Mouse (Mus musculus) MEL (cell line): ENCODE results near the gene Palm3. TPM values are rescaled to one million over a fixed set of nuclear protein-coding genes. Genes with fewer than 3 reads are reported as not detected.

Experiments
- DNase-seq: peaks from one replicate; pipeline ENCODE4 v3.0.0; 2011; ENCODE audit warnings: low read depth, low spot score
- H3K27ac ChIP-seq: 2 replicates; pipeline ENCODE4 v1.5.1; 2012; ENCODE audit warnings: low read depth, mild to moderate bottlenecking, control low read depth, low read length, moderate library complexity; ENCODE audit not compliant: control insufficient read depth
- H3K27me3 ChIP-seq, 2 experiments: fragments of 150-350 bp in 1 of 2; sonication (generic) in 1 of 2; 2 replicates each; pipeline ENCODE4 v1.6.1; 2012; ENCODE audit warnings: low read length in 2 of 2, mild to moderate bottlenecking in 2 of 2, improper control_type of control experiment in 1 of 2, moderate library complexity in 1 of 2; ENCODE audit not compliant: insufficient read depth in 2 of 2, control insufficient read depth in 1 of 2
- H3K36me3 ChIP-seq, 2 experiments: 2 replicates each; pipeline ENCODE4 v1.6.1; 2012 to 2014; ENCODE audit warnings: low read length in 2 of 2, improper control_type of control experiment in 1 of 2, inconsistent platforms in 1 of 2, mild to moderate bottlenecking in 1 of 2; ENCODE audit not compliant: insufficient read depth in 2 of 2, control insufficient read depth in 1 of 2
- H3K4me1 ChIP-seq, 2 experiments: fragments of 150-350 bp in 1 of 2; sonication (generic) in 1 of 2; 2 replicates each; pipeline ENCODE4 v1.6.1; 2012; ENCODE audit warnings: low read length in 2 of 2, improper control_type of control experiment in 1 of 2, mild to moderate bottlenecking in 1 of 2; ENCODE audit not compliant: insufficient read depth in 2 of 2, control insufficient read depth in 1 of 2
- H3K4me3 ChIP-seq, 2 experiments: fragments of 150-350 bp in 1 of 2; sonication (generic) in 1 of 2; 2 replicates each; pipeline ENCODE4 v1.5.1; 2012; ENCODE audit warnings: low read depth in 2 of 2, low read length in 2 of 2, mild to moderate bottlenecking in 2 of 2, moderate library complexity in 2 of 2, control low read depth in 1 of 2, improper control_type of control experiment in 1 of 2; ENCODE audit not compliant: control insufficient read depth in 1 of 2, insufficient read depth in 1 of 2
- H3K79me2 ChIP-seq: 2 replicates; pipeline ENCODE4 v1.6.1; 2012; ENCODE audit warnings: mild to moderate bottlenecking, low read length, moderate library complexity; ENCODE audit not compliant: control insufficient read depth, poor library complexity, insufficient read depth
- H3K9ac ChIP-seq: 2 replicates; pipeline ENCODE4 v1.6.1; 2012; ENCODE audit warnings: low read depth, mild to moderate bottlenecking, control low read depth, low read length, moderate library complexity; ENCODE audit not compliant: control insufficient read depth, poor library complexity, severe bottlenecking
- H3K9me3 ChIP-seq: fragments of 150-350 bp; sonication (generic); replicated peaks from 2 replicates; pipeline ENCODE4 v1.6.1; 2012; ENCODE audit warnings: mild to moderate bottlenecking, low read length, improper control_type of control experiment, moderate library complexity; ENCODE audit not compliant: insufficient read depth
- BHLHE40 ChIP-seq: IDR thresholded peaks from 2 replicates; pipeline ENCODE4 v1.6.1; 2012; ENCODE audit warnings: low read depth, mild to moderate bottlenecking, inconsistent platforms, low read length, improper control_type of control experiment, borderline replicate concordance
- CTCF ChIP-seq, 3 experiments: IDR thresholded peaks in 2 of 3; conservative IDR thresholded peaks in 1 of 3; 2 replicates each; pipeline ENCODE4 v1.5.1; 2011 to 2012; ENCODE audit warnings: low read length in 3 of 3, low read depth in 2 of 3, mild to moderate bottlenecking in 2 of 3, improper control_type of control experiment in 1 of 3, inconsistent platforms in 1 of 3, mixed read lengths in 1 of 3, moderate library complexity in 1 of 3; ENCODE audit not compliant: control insufficient read depth in 1 of 3, insufficient read depth in 1 of 3, poor library complexity in 1 of 3, severe bottlenecking in 1 of 3
- E2F4 ChIP-seq: IDR thresholded peaks from 2 replicates; pipeline ENCODE4 v1.6.1; 2011; ENCODE audit warnings: low read depth, low read length, improper control_type of control experiment, borderline replicate concordance
- ELF1 ChIP-seq: IDR thresholded peaks from 2 replicates; pipeline ENCODE4 v1.6.1; 2014; ENCODE audit warnings: low read depth, mild to moderate bottlenecking, inconsistent platforms, low read length, improper control_type of control experiment, moderate library complexity
- ETS1 ChIP-seq: IDR thresholded peaks from 2 replicates; pipeline ENCODE4 v1.6.1; 2012; ENCODE audit warnings: low read depth, mild to moderate bottlenecking, inconsistent platforms, low read length, improper control_type of control experiment, moderate library complexity
- GATA1 ChIP-seq: IDR thresholded peaks from 2 replicates; pipeline ENCODE4 v1.6.1; 2011; ENCODE audit warnings: low read depth, low read length, improper control_type of control experiment
- HCFC1 ChIP-seq: IDR thresholded peaks from 2 replicates; pipeline ENCODE4 v1.6.1; 2012; ENCODE audit warnings: low read depth, mild to moderate bottlenecking, inconsistent platforms, low read length, improper control_type of control experiment, moderate library complexity
- MAFK ChIP-seq: IDR thresholded peaks from 2 replicates; pipeline ENCODE4 v1.6.1; 2011; ENCODE audit warnings: low read depth, mild to moderate bottlenecking, low read length, improper control_type of control experiment, borderline replicate concordance
- MAX ChIP-seq: IDR thresholded peaks from 2 replicates; pipeline ENCODE4 v1.6.1; 2011; ENCODE audit warnings: low read length, improper control_type of control experiment
- MAZ ChIP-seq: IDR thresholded peaks from 2 replicates; pipeline ENCODE4 v1.6.1; 2012; ENCODE audit warnings: low read depth, mild to moderate bottlenecking, inconsistent platforms, low read length, improper control_type of control experiment
- MEF2A ChIP-seq: IDR thresholded peaks from 2 replicates; pipeline ENCODE4 v1.6.1; 2014; ENCODE audit warnings: low read depth, mild to moderate bottlenecking, inconsistent platforms, low read length, improper control_type of control experiment; ENCODE audit not compliant: poor library complexity, insufficient replicate concordance, severe bottlenecking; ENCODE audit errors: extremely low read depth
- MYB ChIP-seq: IDR thresholded peaks from 2 replicates; pipeline ENCODE4 v1.6.1; 2011; ENCODE audit warnings: mild to moderate bottlenecking, low read depth, low read length, improper control_type of control experiment
- MYC ChIP-seq: IDR thresholded peaks from 2 replicates; pipeline ENCODE4 v1.6.1; 2011; ENCODE audit warnings: low read depth, mild to moderate bottlenecking, low read length, improper control_type of control experiment, moderate library complexity
- NELFE ChIP-seq: IDR thresholded peaks from 2 replicates; pipeline ENCODE4 v1.6.1; 2011; ENCODE audit warnings: low read depth, low read length, improper control_type of control experiment
- NRF1 ChIP-seq: IDR thresholded peaks from 2 replicates; pipeline ENCODE4 v1.6.1; 2014; ENCODE audit warnings: low read depth, mild to moderate bottlenecking, inconsistent platforms, low read length, improper control_type of control experiment, moderate library complexity; ENCODE audit not compliant: poor library complexity, insufficient read depth, severe bottlenecking
- POLR2A ChIP-seq, 2 experiments: IDR thresholded peaks; 2 replicates each; pipeline ENCODE4 v1.6.1; 2011 to 2012; ENCODE audit warnings: low read length in 2 of 2, mild to moderate bottlenecking in 2 of 2, control low read depth in 1 of 2, improper control_type of control experiment in 1 of 2, low read depth in 1 of 2, moderate library complexity in 1 of 2; ENCODE audit not compliant: control insufficient read depth in 1 of 2, insufficient read depth in 1 of 2, poor library complexity in 1 of 2
- POLR2AphosphoS2 ChIP-seq: IDR thresholded peaks from 2 replicates; pipeline ENCODE4 v1.6.1; 2011; ENCODE audit warnings: low read length, improper control_type of control experiment
- POLR2AphosphoS5 ChIP-seq: IDR thresholded peaks from 2 replicates; pipeline ENCODE4 v1.6.1; 2012; ENCODE audit warnings: low read depth, borderline replicate concordance, mild to moderate bottlenecking, inconsistent platforms, low read length, moderate library complexity, mixed read lengths
- RCOR1 ChIP-seq: IDR thresholded peaks from 2 replicates; pipeline ENCODE4 v1.6.1; 2012; ENCODE audit warnings: low read depth, mild to moderate bottlenecking, inconsistent platforms, low read length, improper control_type of control experiment
- SMC3 ChIP-seq: IDR thresholded peaks from 2 replicates; pipeline ENCODE4 v1.6.1; 2011; ENCODE audit warnings: low read depth, low read length, improper control_type of control experiment
- TAL1 ChIP-seq: IDR thresholded peaks from 2 replicates; pipeline ENCODE4 v1.6.1; 2012; ENCODE audit warnings: mild to moderate bottlenecking, inconsistent platforms, low read length, moderate library complexity, mixed read lengths
- TBP ChIP-seq: IDR thresholded peaks from 2 replicates; pipeline ENCODE4 v1.8.0; 2011; ENCODE audit warnings: low read depth, low read length, improper control_type of control experiment
- TCF12 ChIP-seq: IDR thresholded peaks from 2 replicates; pipeline ENCODE4 v1.6.1; 2014; ENCODE audit warnings: low read depth, mild to moderate bottlenecking, inconsistent platforms, low read length, improper control_type of control experiment, moderate library complexity
- UBTF ChIP-seq: IDR thresholded peaks from 2 replicates; pipeline ENCODE4 v1.6.1; 2012; ENCODE audit warnings: low read depth, mild to moderate bottlenecking, inconsistent platforms, low read length, improper control_type of control experiment, moderate library complexity, borderline replicate concordance; ENCODE audit not compliant: insufficient read depth
- USF1 ChIP-seq: IDR thresholded peaks from 2 replicates; pipeline ENCODE4 v1.6.1; 2014; ENCODE audit warnings: low read depth, mild to moderate bottlenecking, inconsistent platforms, low read length, improper control_type of control experiment, moderate library complexity
- USF2 ChIP-seq, 2 experiments: IDR thresholded peaks; 2 replicates each; pipeline ENCODE4 v1.6.1; 2011 to 2012; ENCODE audit warnings: improper control_type of control experiment in 2 of 2, low read length in 2 of 2, borderline replicate concordance in 1 of 2, inconsistent platforms in 1 of 2, low read depth in 1 of 2, mild to moderate bottlenecking in 1 of 2; ENCODE audit not compliant: insufficient read depth in 1 of 2
- ZC3H11A ChIP-seq: IDR thresholded peaks from 2 replicates; pipeline ENCODE4 v1.6.1; 2012; ENCODE audit warnings: low read depth, mild to moderate bottlenecking, inconsistent platforms, low read length, improper control_type of control experiment
- ZKSCAN1 ChIP-seq: IDR thresholded peaks from 2 replicates; pipeline ENCODE4 v1.6.1; 2012; ENCODE audit warnings: low read depth, mild to moderate bottlenecking, inconsistent platforms, low read length, improper control_type of control experiment, moderate library complexity
- ZMIZ1 ChIP-seq: IDR thresholded peaks from 2 replicates; pipeline ENCODE4 v1.6.1; 2012; ENCODE audit warnings: low read depth, mild to moderate bottlenecking, inconsistent platforms, low read length, improper control_type of control experiment, moderate library complexity
- ZNF384 ChIP-seq: IDR thresholded peaks from 2 replicates; pipeline ENCODE4 v1.6.1; 2012; ENCODE audit warnings: low read depth, mild to moderate bottlenecking, inconsistent platforms, low read length, improper control_type of control experiment
- polyA plus RNA-seq, 2 experiments: library from polyadenylated mRNA; stranded (reverse) in 1 of 2; unstranded in 1 of 2; fragments of >175 nt in 1 of 2; fragments of >200 nt in 1 of 2; gene quantifications; 2 replicates each; pipeline versions ENCODE4 v1.2.1 to v1.2.4; 2012; ENCODE audit warnings: low replicate concordance in 2 of 2, low read depth in 1 of 2; ENCODE audit not compliant: insufficient read length in 2 of 2, insufficient read depth in 1 of 2, missing spikeins in 1 of 2
- total RNA-seq: library from RNA; depleted of rRNA; stranded (reverse); fragments of 300-350 nt; gene quantifications from 2 replicates; pipeline ENCODE4 v1.2.3, GENCODE M21; 2012; rRNA removed

Gene Palm3
- total RNA-seq (0.65 and 0.92 TPM in 2 replicates), polyA plus RNA-seq (1 to 10 TPM in 1 of 2 experiments, not detected in 1; 3.6 TPM)

- no peak within 1 kb of the TSS for H3K9ac ChIP-seq
- H3K4me3 ChIP-seq = no peak within 1 kb of the TSS
- TF ChIP-seq MYB (no peak), USF1 (no peak), BHLHE40 (no peak), UBTF (no peak), TBP (no peak), MEF2A (no peak), ETS1 (no peak), POLR2AphosphoS5 (no peak), MAFK (no peak), POLR2A (IDR thresholded peaks at IDR 0.05; ENCODE audit: control insufficient read depth in 1 of 2, insufficient read depth in 1 of 2, low read depth in 1 of 2, low read length in 2 of 2, poor library complexity in 1 of 2) (no peak), MAX (no peak), ZMIZ1 (no peak), RCOR1 (no peak), GATA1 (no peak), ELF1 (no peak), CTCF (IDR thresholded peaks at IDR 0.05 in 2 of 3, conservative IDR thresholded peaks at IDR 0.05 in 1 of 3; ENCODE audit: control insufficient read depth in 1 of 3, insufficient read depth in 1 of 3, low read depth in 2 of 3, low read length in 3 of 3, poor library complexity in 1 of 3, severe bottlenecking in 1 of 3) (no peak)
- no peak within 1 kb of the TSS for H3K27ac ChIP-seq
- no peaks in the 10 kb centered on the region for H3K79me2 ChIP-seq
- no peaks in the 10 kb centered on the region; a peak in 1 of 4 replicates for H3K36me3 ChIP-seq
- no peaks in the 10 kb centered on the region for H3K27me3 ChIP-seq
- H3K4me1 ChIP-seq = peaks cover 2 to 15% of the 10 kb centered on the region in 2 experiments; a peak in 1 of 4 replicates
- H3K9me3 ChIP-seq = no peaks in the 10 kb centered on the region
- DNase-seq = no peak
Observed at GRCm38 (mm10) chr8:84021096-84021495, at the start of gene Palm3. TSS of gene Palm3 (plus strand) at chr8:84021471.

DNA sequence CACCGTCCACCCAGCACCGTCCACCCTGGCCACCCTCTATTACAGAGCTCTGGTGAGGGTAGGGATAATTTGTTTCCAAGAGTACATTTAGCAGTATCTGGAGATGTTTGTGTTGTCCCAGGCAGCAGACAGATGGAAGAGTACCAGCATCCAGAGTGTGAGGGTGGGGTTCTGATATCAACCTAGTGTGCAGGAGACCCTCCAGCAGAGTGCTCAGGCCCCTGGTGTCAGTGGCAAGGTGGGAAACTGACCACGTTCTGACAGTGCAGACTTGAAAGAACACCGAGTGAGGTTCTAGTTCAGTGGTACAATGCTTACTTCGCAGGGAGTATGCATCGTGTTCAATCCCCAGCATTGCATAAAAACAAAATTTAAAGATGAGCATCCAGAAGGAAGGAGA, 49.6 kb upstream of the Palm3 start:
- Histone ChIP-seq H3K9ac (peak overlapping the region; percentile 70), H3K27ac (no peak overlapping the region; the same call in 1 of the 2 replicates), H3K79me2 (peaks cover 8% of the 10 kb centered on the region), H3K36me3 (peaks cover 0 to 4% of the 10 kb centered on the region in 2 experiments; a peak in 3 of 4 replicates), H3K4me1 (peaks cover 0 to 9% of the 10 kb centered on the region in 2 experiments; a peak in 1 of 4 replicates), H3K4me3 (peak overlapping the region; percentile 61 to 69), H3K27me3 (no peaks in the 10 kb centered on the region), H3K9me3 (no peaks in the 10 kb centered on the region)
- TF ChIP-seq TAL1 (no peak), HCFC1 (no peak), POLR2AphosphoS2 (no peak), ZNF384 (no peak), NRF1 (no peak), SMC3 (no peak), ZC3H11A (no peak), UBTF (no peak), ELF1 (no peak), BHLHE40 (no peak), ZKSCAN1 (no peak), MAZ (no peak), ZMIZ1 (no peak), RCOR1 (no peak), USF2 (IDR thresholded peaks at IDR 0.05; ENCODE audit: borderline replicate concordance in 1 of 2, insufficient read depth in 1 of 2, low read depth in 1 of 2, low read length in 2 of 2) (no peak), E2F4 (no peak), TCF12 (no peak), MYC (no peak), NELFE (no peak)
- TF ChIP-seq, all 39 proteins: peak for 0
- DNase-seq = no peak
